26 mouse cellular contexts compared by ENCODE assay signal in the genomic region with DNA sequence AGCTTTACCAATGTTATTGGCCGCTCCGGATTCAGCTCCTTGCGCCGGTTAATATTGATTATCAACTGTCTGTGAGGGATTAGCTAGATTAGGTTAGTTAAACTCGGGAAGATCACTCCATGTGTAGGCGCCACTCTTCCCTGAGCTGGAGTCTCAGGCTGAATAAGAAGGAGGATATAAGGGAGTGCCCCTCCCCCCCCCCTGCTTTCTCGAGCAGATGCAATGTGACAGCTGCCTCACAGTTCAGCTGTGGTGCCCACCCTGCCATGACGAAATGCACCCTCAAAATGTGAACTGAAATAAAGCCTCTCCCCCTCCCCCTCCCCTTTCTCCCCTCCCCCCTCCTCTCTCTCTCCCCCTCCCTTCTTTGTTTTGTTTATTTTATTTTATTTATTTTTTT. TPM values are rescaled to one million over a fixed set of nuclear protein-coding genes. Genes with fewer than 3 reads are reported as not detected.
DNase-seq lines count a peak whose midpoint lies in the region; ATAC-seq and TF ChIP-seq lines count a peak whose summit lies in the region.
"Had no signal": no experiment of that assay in that cellular context is flagged by ENCODE, and none has a peak within 500 bp of the region (broad histone marks: within the 10 kb centered on the region; RNA-seq: fewer than 3 reads in every experiment).

No protein-coding gene starts in this region.

- no peaks in the 10 kb centered on the region for H3K9me3 ChIP-seq in midbrain, embryonic 11.5 days (ENCODE audit: control insufficient read depth, low read length)
- no peaks in the 10 kb centered on the region for H3K9me3 ChIP-seq in midbrain, embryonic 10.5 days (replicated peaks)
- H3K9me3 ChIP-seq in liver, embryonic 13.5 days (replicated peaks), result no peaks in the 10 kb centered on the region
- H3K9me3 ChIP-seq in liver, postnatal 0 days (ENCODE audit: low read length), result no peaks in the 10 kb centered on the region
- H3K9me3 ChIP-seq in intestine, embryonic 15.5 days, result no peaks in the 10 kb centered on the region
- no peaks in the 10 kb centered on the region for H3K9me3 ChIP-seq in neural tube, embryonic 15.5 days (replicated peaks)
- H3K9me3 ChIP-seq: embryonic facial prominence, embryonic 12.5 days; G1E; heart, embryonic 13.5 days; hindbrain, embryonic 12.5 days had no signal

- WGBS in midbrain, embryonic 11.5 days, result 56% methylated on average over 8 of the region's 8 CpGs
- 64% methylated on average over 8 of the region's 8 CpGs for WGBS in midbrain, embryonic 10.5 days
- 54% methylated on average over 8 of the region's 8 CpGs for WGBS in liver, embryonic 13.5 days (ENCODE audit: insufficient replicate concordance)
- WGBS in liver, postnatal 0 days (ENCODE audit: insufficient replicate concordance), result 60% methylated on average over 8 of the region's 8 CpGs
- WGBS in intestine, embryonic 15.5 days, result 60% methylated on average over 8 of the region's 8 CpGs
- 60% methylated on average over 8 of the region's 8 CpGs for WGBS in neural tube, embryonic 15.5 days

- H3K4me2 ChIP-seq in midbrain, embryonic 11.5 days, result no peak overlapping the region
- no peak overlapping the region for H3K4me2 ChIP-seq in liver, embryonic 13.5 days
- H3K4me2 ChIP-seq in liver, postnatal 0 days (ENCODE audit: low read depth, low read length), result no peak overlapping the region
- H3K4me2 ChIP-seq in intestine, embryonic 15.5 days (replicated peaks), result no peak overlapping the region
- H3K4me2 ChIP-seq in neural tube, embryonic 15.5 days, result no peak overlapping the region
- H3K4me2 ChIP-seq: embryonic facial prominence, embryonic 12.5 days; heart, embryonic 13.5 days; hindbrain, embryonic 12.5 days had no signal

- intact Hi-C loops in gastrocnemius, adult 2 months (cut with DNase I), result no loop called here

- TF ChIP-seq POLR2A in brain, embryonic 14.5 days (IDR thresholded peaks at IDR 0.05; ENCODE audit: borderline replicate concordance, extremely low read depth, insufficient read depth, insufficient read length, poor library complexity, severe bottlenecking), result no peak

- no peaks in the 10 kb centered on the region for H3K36me3 ChIP-seq in midbrain, embryonic 11.5 days (ENCODE audit: control insufficient read depth, insufficient read depth, low read length)
- no peaks in the 10 kb centered on the region for H3K36me3 ChIP-seq in midbrain, embryonic 10.5 days
- H3K36me3 ChIP-seq in liver, embryonic 13.5 days, result no peaks in the 10 kb centered on the region
- no peaks in the 10 kb centered on the region for H3K36me3 ChIP-seq in liver, postnatal 0 days (replicated peaks; ENCODE audit: insufficient read depth, low read length)
- H3K36me3 ChIP-seq in intestine, embryonic 15.5 days, result no peaks in the 10 kb centered on the region
- H3K36me3 ChIP-seq in neural tube, embryonic 15.5 days, result no peaks in the 10 kb centered on the region
- H3K36me3 ChIP-seq: embryonic facial prominence, embryonic 12.5 days; G1E; heart, embryonic 13.5 days; hindbrain, embryonic 12.5 days had no signal

- no peaks in the 10 kb centered on the region for H3K27me3 ChIP-seq in midbrain, embryonic 11.5 days (ENCODE audit: control insufficient read depth, insufficient read depth, low read length)
- H3K27me3 ChIP-seq in midbrain, embryonic 10.5 days (ENCODE audit: low read depth, poor library complexity, severe bottlenecking), result no peaks in the 10 kb centered on the region; the same call in 1 of the 2 replicates
- H3K27me3 ChIP-seq in liver, embryonic 13.5 days, result peaks cover 28% of the 10 kb centered on the region
- H3K27me3 ChIP-seq in liver, postnatal 0 days (ENCODE audit: insufficient read depth, low read length), result 0 out of 2 replicates have a peak, but pooled peaks cover under 1% of the 10 kb centered on the region
- H3K27me3 ChIP-seq in intestine, embryonic 15.5 days (replicated peaks), result 0 out of 2 replicates have a peak, but pooled peaks cover 3% of the 10 kb centered on the region
- H3K27me3 ChIP-seq in neural tube, embryonic 15.5 days (replicated peaks), result no peaks in the 10 kb centered on the region
- H3K27me3 ChIP-seq: embryonic facial prominence, embryonic 12.5 days; hindbrain, embryonic 12.5 days had no signal

- no peak overlapping the region for H3K4me3 ChIP-seq in midbrain, embryonic 11.5 days (ENCODE audit: low read depth, low read length)
- no peak overlapping the region for H3K4me3 ChIP-seq in midbrain, embryonic 10.5 days
- H3K4me3 ChIP-seq in liver, embryonic 13.5 days (replicated peaks), result no peak overlapping the region
- no peak overlapping the region for H3K4me3 ChIP-seq in liver, postnatal 0 days (ENCODE audit: low read depth, low read length)
- H3K4me3 ChIP-seq in gastrocnemius, adult 2 months, result no peak overlapping the region
- no peak overlapping the region for H3K4me3 ChIP-seq in intestine, embryonic 15.5 days (replicated peaks)
- no peak overlapping the region for H3K4me3 ChIP-seq in neural tube, embryonic 15.5 days (replicated peaks)
- H3K4me3 ChIP-seq: embryonic facial prominence, embryonic 12.5 days; heart, adult 2 months; heart, embryonic 13.5 days; hindbrain, embryonic 12.5 days had no signal

- H3K27ac ChIP-seq in midbrain, embryonic 11.5 days (ENCODE audit: low read depth, low read length), result no peak overlapping the region
- H3K27ac ChIP-seq in midbrain, embryonic 10.5 days (replicated peaks), result no peak overlapping the region
- peak overlapping the region; percentile 100 for H3K27ac ChIP-seq in liver, embryonic 13.5 days
- peak overlapping the region; percentile 39; the same call in 1 of the 2 replicates for H3K27ac ChIP-seq in liver, postnatal 0 days (ENCODE audit: low read depth)
- no peak overlapping the region for H3K27ac ChIP-seq in gastrocnemius, adult 2 months
- no peak overlapping the region for H3K27ac ChIP-seq in intestine, embryonic 15.5 days
- H3K27ac ChIP-seq in neural tube, embryonic 15.5 days (replicated peaks), result no peak overlapping the region
- H3K27ac ChIP-seq: embryonic facial prominence, embryonic 12.5 days; heart, adult 2 months; heart, embryonic 13.5 days; hindbrain, embryonic 12.5 days had no signal

- H3K9ac ChIP-seq in midbrain, embryonic 11.5 days (ENCODE audit: low read length), result no peak overlapping the region
- peak overlapping the region; percentile 74 for H3K9ac ChIP-seq in liver, embryonic 13.5 days
- no peak overlapping the region for H3K9ac ChIP-seq in liver, postnatal 0 days (replicated peaks)
- no peak overlapping the region for H3K9ac ChIP-seq in intestine, embryonic 15.5 days
- H3K9ac ChIP-seq in neural tube, embryonic 15.5 days (replicated peaks), result no peak overlapping the region
- H3K9ac ChIP-seq: embryonic facial prominence, embryonic 12.5 days; heart, embryonic 13.5 days; hindbrain, embryonic 12.5 days had no signal

- no peak for ATAC-seq in midbrain, embryonic 11.5 days (ENCODE audit: low FRiP score)
- ATAC-seq in liver, embryonic 13.5 days (ENCODE audit: low read depth), result no peak
- no peak for ATAC-seq in liver, postnatal 0 days
- ATAC-seq in intestine, embryonic 15.5 days, result no peak
- no peak for ATAC-seq in neural tube, embryonic 15.5 days (ENCODE audit: low FRiP score)
- ATAC-seq: CD4-positive, CD25-positive, alpha-beta regulatory T cell, adult 4 months; forebrain, embryonic 16.5 days had no signal

- no peaks in the 10 kb centered on the region for H3K4me1 ChIP-seq in midbrain, embryonic 11.5 days (ENCODE audit: control insufficient read depth, insufficient read depth, low read length)
- H3K4me1 ChIP-seq in midbrain, embryonic 10.5 days, result peaks cover 18% of the 10 kb centered on the region
- H3K4me1 ChIP-seq in liver, embryonic 13.5 days (replicated peaks), result peaks cover 68% of the 10 kb centered on the region
- H3K4me1 ChIP-seq in liver, postnatal 0 days (ENCODE audit: insufficient read depth), result peaks cover 32% of the 10 kb centered on the region
- H3K4me1 ChIP-seq in intestine, embryonic 15.5 days (replicated peaks), result no peaks in the 10 kb centered on the region
- no peaks in the 10 kb centered on the region for H3K4me1 ChIP-seq in neural tube, embryonic 15.5 days
- H3K4me1 ChIP-seq: embryonic facial prominence, embryonic 12.5 days had no signal

- TF ChIP-seq EP300 in liver, postnatal 0 days (IDR thresholded peaks at IDR 0.05; ENCODE audit: low read depth), result no peak

- TF ChIP-seq CTCF in brain, embryonic 14.5 days (IDR thresholded peaks at IDR 0.05; ENCODE audit: borderline replicate concordance, extremely low read depth, insufficient read depth, insufficient read length), result no peak
- TF ChIP-seq CTCF in liver, postnatal 0 days (IDR thresholded peaks at IDR 0.05; ENCODE audit: low read depth), result no peak
- no peak for TF ChIP-seq CTCF in gastrocnemius, adult 2 months (IDR thresholded peaks at IDR 0.05)

- DNase-seq in midbrain, embryonic 11.5 days (ENCODE audit: low spot score, missing footprints), result peak; percentile 83
- no peak for DNase-seq in midbrain, embryonic 10.5 days (ENCODE audit: low spot score)
- DNase-seq in brain, embryonic 14.5 days (ENCODE audit: low read depth), result peak; percentile 53
- DNase-seq in liver, embryonic 13.5 days, result no peak
- no peak for DNase-seq in liver, postnatal 0 days
- DNase-seq in gastrocnemius, adult 2 months, result no peak
- DNase-seq: B cell, adult 2 months; cerebellum, adult 11-12 months; cerebellum, adult 9-10 months; cerebellum, postnatal 25 days; gastrocnemius, postnatal 14 days; heart, postnatal 4 days had no signal

RNA-seq across cellular contexts. Expression of a gene that starts 8.0 kb away (rescaled TPM):
- polyA plus RNA-seq in midbrain, embryonic 11.5 days (2014; fragmentation: Nextera tagmentation; extraction: Ambion mirVana), result 0.04 and 0.07 TPM in 2 replicates
- polyA plus RNA-seq in midbrain, embryonic 10.5 days (2016; fragmentation: Nextera tagmentation; extraction: Ambion mirVana), result 0.04 and 0.06 TPM in 2 replicates
- 0.03 TPM in 2 replicates for polyA plus RNA-seq in brain, embryonic 14.5 days (2012; rRNA removed)
- polyA plus RNA-seq in liver, embryonic 13.5 days (2015; fragmentation: Nextera tagmentation; extraction: Ambion mirVana), result 0.03 and 0.06 TPM in 2 replicates
- polyA plus RNA-seq in liver, postnatal 0 days (2015; fragmentation: Nextera tagmentation; extraction: Ambion mirVana), result 0.02 TPM in 1 of 2 replicates, not detected in the other
- total RNA-seq in gastrocnemius, adult 2 months (2021), result under 1 TPM in 1 of 2 experiments, not detected in 1; 0.22 TPM
- 0.19 and 0.32 TPM in 2 replicates for polyA plus RNA-seq in intestine, embryonic 15.5 days (2015; fragmentation: Nextera tagmentation; extraction: Ambion mirVana)
- polyA plus RNA-seq in neural tube, embryonic 15.5 days (2015; fragmentation: Nextera tagmentation; extraction: Ambion mirVana), result 0.08 and 0.24 TPM in 2 replicates
- total RNA-seq: adrenal gland, adult 8-10 months; adrenal gland, postnatal 36 days; heart, adult 2 months; heart, postnatal 4 days had no signal
- polyA plus RNA-seq: forebrain, embryonic 11.5 days; forebrain, embryonic 16.5 days; heart, postnatal 0 days had no signal

RNA-seq across cellular contexts. Expression of a gene that starts 43.2 kb away (rescaled TPM):
- 0.06 TPM in 1 of 2 replicates, not detected in the other for polyA plus RNA-seq in midbrain, embryonic 11.5 days (2014; fragmentation: Nextera tagmentation; extraction: Ambion mirVana)
- 0.10 and 0.15 TPM in 2 replicates for polyA plus RNA-seq in midbrain, embryonic 10.5 days (2016; fragmentation: Nextera tagmentation; extraction: Ambion mirVana)
- polyA plus RNA-seq in brain, embryonic 14.5 days (2012; rRNA removed), result 0.01 and 0.05 TPM in 2 replicates
- 0.21 and 0.23 TPM in 2 replicates for polyA plus RNA-seq in liver, embryonic 13.5 days (2015; fragmentation: Nextera tagmentation; extraction: Ambion mirVana)
- polyA plus RNA-seq in liver, postnatal 0 days (2015; fragmentation: Nextera tagmentation; extraction: Ambion mirVana), result 0.06 and 0.11 TPM in 2 replicates
- 1 to 10 TPM; 1.1 to 6.9 TPM for total RNA-seq in gastrocnemius, adult 2 months (2021)
- polyA plus RNA-seq in intestine, embryonic 15.5 days (2015; fragmentation: Nextera tagmentation; extraction: Ambion mirVana), result 0.40 and 0.42 TPM in 2 replicates
- 0.22 TPM in 1 of 2 replicates, not detected in the other for polyA plus RNA-seq in neural tube, embryonic 15.5 days (2015; fragmentation: Nextera tagmentation; extraction: Ambion mirVana)
- total RNA-seq: adrenal gland, adult 8-10 months; adrenal gland, postnatal 36 days had no signal
- polyA plus RNA-seq: cortical plate, adult 2 months; forebrain, embryonic 11.5 days; forebrain, embryonic 16.5 days; heart, adult 2 months had no signal

RNA-seq across cellular contexts. Expression of a gene that starts 52.5 kb away (rescaled TPM):
- 0.47 and 0.49 TPM in 2 replicates for polyA plus RNA-seq in midbrain, embryonic 11.5 days (2014; fragmentation: Nextera tagmentation; extraction: Ambion mirVana)
- polyA plus RNA-seq in midbrain, embryonic 10.5 days (2016; fragmentation: Nextera tagmentation; extraction: Ambion mirVana), result 0.15 and 1.4 TPM in 2 replicates
- 0.43 and 0.67 TPM in 2 replicates for polyA plus RNA-seq in brain, embryonic 14.5 days (2012; rRNA removed)
- 1.9 and 2.4 TPM in 2 replicates for polyA plus RNA-seq in liver, embryonic 13.5 days (2015; fragmentation: Nextera tagmentation; extraction: Ambion mirVana)
- 1.9 and 2.1 TPM in 2 replicates for polyA plus RNA-seq in liver, postnatal 0 days (2015; fragmentation: Nextera tagmentation; extraction: Ambion mirVana)
- total RNA-seq in gastrocnemius, adult 2 months (2021), result 100 to 1,000 TPM in 1 of 2 experiments, 10 to 100 TPM in 1; 77.0 to 273 TPM
- 3.1 and 3.8 TPM in 2 replicates for polyA plus RNA-seq in intestine, embryonic 15.5 days (2015; fragmentation: Nextera tagmentation; extraction: Ambion mirVana)
- 1.0 and 2.9 TPM in 2 replicates for polyA plus RNA-seq in neural tube, embryonic 15.5 days (2015; fragmentation: Nextera tagmentation; extraction: Ambion mirVana)

Comparison
In these comparisons a context has a peak if more than half of its experiments do, and no peak if none do; other contexts are left out.
1. DNase-seq: peak in midbrain, embryonic 11.5 days (single experiment) and brain, embryonic 14.5 days (single experiment); none in midbrain, embryonic 10.5 days (single experiment), liver, embryonic 13.5 days (single experiment), liver, postnatal 0 days (single experiment) and gastrocnemius, adult 2 months (single experiment).
2. H3K27ac ChIP-seq: peak in liver, embryonic 13.5 days (single experiment) and liver, postnatal 0 days (single experiment); none in midbrain, embryonic 11.5 days (single experiment), midbrain, embryonic 10.5 days (single experiment), gastrocnemius, adult 2 months (single experiment), intestine, embryonic 15.5 days (single experiment) and neural tube, embryonic 15.5 days (single experiment).